Mouse (Mus musculus) brown adipose tissue, adult 24 weeks (tissue): Measurements from ENCODE around the gene Rbfox2. TPM values are rescaled to one million over a fixed set of nuclear protein-coding genes. Genes with fewer than 3 reads are reported as not detected.
A peak's percentile ranks its signal among the peaks of the same experiment; 100 is the strongest.

Source experiments
- H3K27ac ChIP-seq: fragments of 200-500 bp; replicated peaks from 2 replicates; pipeline ENCODE4 v1.5.1; 2012; ENCODE audit warnings: low read depth, mild to moderate bottlenecking, low read length
- H3K4me1 ChIP-seq: fragments of 200-500 bp; 2 replicates; pipeline ENCODE4 v1.6.1; 2012; ENCODE audit warnings: low read length, mixed read lengths; ENCODE audit not compliant: control insufficient read depth, insufficient read depth, insufficient read length
- H3K4me3 ChIP-seq: fragments of 200-500 bp; 2 replicates; pipeline ENCODE4 v1.5.1; 2012; ENCODE audit warnings: low read depth, mild to moderate bottlenecking, low read length, moderate library complexity; ENCODE audit not compliant: insufficient read depth
- polyA plus RNA-seq: library from polyadenylated mRNA; stranded (reverse); fragments of >200 nt; gene quantifications from 2 replicates; pipeline ENCODE4 v1.2.4, GENCODE M21; 2012; ENCODE audit not compliant: missing spikeins, insufficient read depth, insufficient read length

Rbfox2 gene
- polyA plus RNA-seq, 1 experiment, result 30.5 TPM

- peaks cover 4% of the 10 kb centered on the region; the same call in 1 of the 2 replicates for H3K4me1 ChIP-seq
- peak overlapping the region; percentile 90 for H3K4me3 ChIP-seq
- peak overlapping the region; percentile 9 for H3K27ac ChIP-seq
Measured at GRCm38 (mm10) chr15:77305852-77306546, 805 bp downstream of the Rbfox2 start.

DNA sequence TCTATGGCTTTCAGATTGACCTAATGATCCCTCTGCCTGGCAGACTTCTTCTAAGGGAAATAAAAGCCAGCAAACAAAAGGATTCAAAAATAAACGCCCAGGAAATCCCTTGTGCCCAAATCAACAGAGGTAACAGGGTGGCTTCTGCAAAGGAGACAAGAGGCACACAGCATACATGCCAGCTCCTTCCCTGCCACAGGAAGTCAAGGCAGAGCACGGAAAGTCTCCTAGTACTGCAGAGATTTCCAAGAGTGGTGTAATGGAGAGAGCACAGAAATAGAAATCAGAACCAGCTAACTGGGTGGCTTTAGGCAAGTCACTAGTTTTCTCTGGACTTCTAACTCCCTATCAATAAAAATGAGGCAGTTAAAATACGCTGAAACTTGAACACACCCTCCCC is 1.8 kb downstream of the Rbfox2 start:
- no peak overlapping the region for H3K27ac ChIP-seq
- H3K4me3 ChIP-seq, result peak overlapping the region; percentile 90; the same call in 1 of the 2 replicates
- peaks cover 6% of the 10 kb centered on the region; the same call in 1 of the 2 replicates for H3K4me1 ChIP-seq

- Histone ChIP-seq H3K4me1 (peaks cover 10% of the 10 kb centered on the region), H3K27ac (no peak overlapping the region), H3K4me3 (no peak overlapping the region)
Measured at GRCm38 (mm10) chr15:77301122-77301521, 5.7 kb downstream of the Rbfox2 start.

DNA sequence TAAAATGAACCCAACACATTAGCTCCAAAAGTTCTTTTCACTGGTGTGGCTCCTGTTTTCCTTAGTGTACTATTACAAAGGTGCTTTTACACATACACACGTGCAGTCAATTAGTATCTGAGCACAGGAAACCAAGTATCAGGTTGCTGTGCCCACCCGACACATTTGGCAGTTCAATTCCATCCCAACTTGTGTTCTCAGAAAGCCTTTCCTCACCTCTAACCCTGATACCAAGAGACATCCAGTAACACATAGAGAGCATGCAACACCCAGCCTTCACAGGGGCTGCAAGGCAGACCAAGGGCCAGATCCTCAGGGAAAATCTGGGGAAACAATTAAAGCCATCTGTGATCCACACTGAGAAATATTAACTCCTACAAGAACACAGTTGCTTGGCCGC is 8.2 kb downstream of the Rbfox2 start:
- Histone ChIP-seq H3K4me1 (peaks cover 13% of the 10 kb centered on the region), H3K27ac (no peak overlapping the region), H3K4me3 (no peak overlapping the region)

GRCm38 (mm10) chr15:77296635-77297034 is 10.2 kb downstream of the Rbfox2 start:
- Histone ChIP-seq H3K4me1 (peaks cover 13% of the 10 kb centered on the region), H3K4me3 (no peak overlapping the region), H3K27ac (no peak overlapping the region)

DNA sequence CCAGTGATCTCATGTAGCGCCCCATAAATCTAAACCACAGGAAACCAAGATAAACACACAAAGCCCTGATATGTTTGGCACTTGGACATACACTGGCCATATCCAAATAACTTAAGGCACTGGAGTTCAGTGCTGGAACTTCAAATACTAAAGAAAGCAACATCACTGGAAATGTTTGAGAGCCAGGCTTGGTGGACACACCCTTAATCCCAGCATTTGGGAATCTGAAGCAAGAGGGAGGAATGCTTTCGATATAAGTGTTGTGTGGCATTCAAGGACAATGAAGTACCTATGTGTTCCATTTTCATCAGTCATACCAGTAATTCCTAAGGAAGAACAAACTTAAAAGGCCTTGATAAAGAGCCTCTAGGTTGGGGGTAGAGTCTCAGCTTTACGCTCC is 13.3 kb downstream of the Rbfox2 start:
- Histone ChIP-seq H3K27ac (no peak overlapping the region), H3K4me3 (no peak overlapping the region), H3K4me1 (peaks cover 8% of the 10 kb centered on the region)

DNA sequence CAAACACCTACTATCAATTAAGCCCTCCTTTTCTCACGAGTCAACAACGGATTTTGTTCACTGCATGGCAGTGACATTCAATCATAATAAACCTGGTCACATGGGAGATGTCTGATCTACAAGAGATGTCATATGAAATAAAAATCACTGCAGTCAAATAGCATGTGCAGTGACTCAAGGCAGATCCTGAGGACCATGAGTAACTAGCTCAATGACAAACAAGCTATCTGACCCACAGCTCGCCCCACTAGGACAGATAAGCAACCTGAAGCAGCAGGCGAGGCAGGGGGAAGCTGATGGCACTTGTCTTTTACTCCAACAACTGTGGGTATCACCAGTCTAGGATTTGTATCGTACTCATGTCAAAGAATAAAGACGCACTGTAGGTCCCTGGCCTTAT is 14.4 kb downstream of the Rbfox2 start:
- Histone ChIP-seq H3K4me1 (peaks cover 8% of the 10 kb centered on the region), H3K4me3 (no peak overlapping the region), H3K27ac (no peak overlapping the region)

DNA sequence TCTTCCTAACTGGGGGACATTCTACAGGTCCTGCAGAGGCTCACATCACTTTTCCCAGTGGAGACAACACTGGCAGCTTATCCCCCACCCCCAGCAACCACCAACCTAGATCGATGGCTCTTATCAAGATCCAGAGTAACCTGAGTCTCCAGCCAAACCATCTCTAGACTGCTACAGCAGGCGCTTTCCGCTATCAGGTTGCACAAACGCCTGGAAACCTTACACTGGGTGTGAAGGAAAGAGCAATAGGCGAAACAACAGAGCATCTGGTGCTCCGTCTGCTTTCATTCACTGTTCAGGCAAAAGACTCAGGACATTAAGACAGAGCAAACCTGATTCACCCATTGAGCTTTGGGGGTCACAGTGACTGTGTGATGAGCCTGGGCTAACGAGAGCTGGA is 15.3 kb downstream of the Rbfox2 start:
- Histone ChIP-seq H3K4me1 (peaks cover 8% of the 10 kb centered on the region), H3K4me3 (no peak overlapping the region), H3K27ac (no peak overlapping the region)

- no peak overlapping the region for H3K4me3 ChIP-seq
- peaks cover 11% of the 10 kb centered on the region; the same call in 1 of the 2 replicates for H3K4me1 ChIP-seq
- H3K27ac ChIP-seq, result no peak overlapping the region
Measured at GRCm38 (mm10) chr15:77290352-77290751, 16.5 kb downstream of the Rbfox2 start.

GRCm38 (mm10) chr15:77280130-77280529 is 26.7 kb downstream of the Rbfox2 start:
- H3K4me3 ChIP-seq, result no peak overlapping the region
- peaks cover 6% of the 10 kb centered on the region; the same call in 1 of the 2 replicates for H3K4me1 ChIP-seq
- no peak overlapping the region for H3K27ac ChIP-seq

- H3K27ac ChIP-seq, result no peak overlapping the region
Measured at GRCm38 (mm10) chr15:77278825-77279224, 28.0 kb downstream of the Rbfox2 start.

DNA sequence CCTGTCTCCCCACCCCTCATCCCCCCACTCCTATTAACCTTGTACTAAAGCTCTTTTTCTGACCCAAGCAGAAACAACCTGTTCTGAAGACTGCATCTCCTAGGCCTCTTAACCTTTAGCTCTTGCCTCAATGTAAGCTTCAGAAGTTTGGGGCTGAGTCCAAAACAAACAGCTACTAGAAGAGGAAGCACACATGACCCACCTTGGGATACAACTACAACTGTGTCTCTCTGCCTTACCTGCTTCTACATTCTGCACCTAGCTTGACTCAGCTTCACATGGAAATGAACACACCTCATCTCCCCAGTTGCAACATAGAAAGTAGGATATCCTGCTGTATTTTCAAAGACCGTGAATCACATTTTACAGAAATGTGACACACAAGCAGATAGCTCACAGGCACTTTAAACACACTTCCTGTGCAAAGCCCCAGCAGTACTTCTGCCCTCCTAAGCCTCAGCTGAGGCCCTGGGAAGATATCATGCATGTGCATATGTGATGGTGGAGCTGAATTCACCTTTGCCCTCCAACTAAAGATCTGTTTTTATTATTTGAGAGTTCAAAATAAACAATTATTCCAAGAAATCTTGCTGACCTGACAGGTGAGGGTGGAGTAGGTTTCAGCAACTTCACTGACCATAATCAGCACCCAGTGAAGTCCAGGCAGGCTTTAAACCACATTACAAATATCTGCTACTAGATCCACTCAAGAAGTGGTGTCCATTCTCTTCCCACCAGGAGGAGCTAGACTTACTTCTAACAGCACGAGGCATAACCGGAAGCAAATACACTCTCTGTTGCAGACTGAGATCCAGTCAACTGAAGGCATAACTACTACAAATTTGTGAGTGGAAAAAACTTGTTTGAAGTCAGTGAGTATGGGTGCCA is 29.7 kb downstream of the Rbfox2 start:
- peaks cover 6% of the 10 kb centered on the region; the same call in 1 of the 2 replicates for H3K4me1 ChIP-seq
- no peak overlapping the region for H3K27ac ChIP-seq
- no peak overlapping the region for H3K4me3 ChIP-seq

More at GRCm38 (mm10) chr15:77278825-77279224, 28.0 kb downstream of the Rbfox2 start:
- H3K4me1 ChIP-seq, result peaks cover 6% of the 10 kb centered on the region; the same call in 1 of the 2 replicates
- H3K4me3 ChIP-seq, result no peak overlapping the region

- Histone ChIP-seq H3K27ac (no peak overlapping the region), H3K4me3 (no peak overlapping the region), H3K4me1 (peaks cover 6% of the 10 kb centered on the region; the same call in 1 of the 2 replicates)
Measured at GRCm38 (mm10) chr15:77276300-77276699, 30.5 kb downstream of the Rbfox2 start.

GRCm38 (mm10) chr15:77275572-77275971 is 31.2 kb downstream of the Rbfox2 start:
- H3K4me1 ChIP-seq, result peaks cover 4% of the 10 kb centered on the region; the same call in 1 of the 2 replicates
- H3K27ac ChIP-seq, result no peak overlapping the region
- no peak overlapping the region for H3K4me3 ChIP-seq

DNA sequence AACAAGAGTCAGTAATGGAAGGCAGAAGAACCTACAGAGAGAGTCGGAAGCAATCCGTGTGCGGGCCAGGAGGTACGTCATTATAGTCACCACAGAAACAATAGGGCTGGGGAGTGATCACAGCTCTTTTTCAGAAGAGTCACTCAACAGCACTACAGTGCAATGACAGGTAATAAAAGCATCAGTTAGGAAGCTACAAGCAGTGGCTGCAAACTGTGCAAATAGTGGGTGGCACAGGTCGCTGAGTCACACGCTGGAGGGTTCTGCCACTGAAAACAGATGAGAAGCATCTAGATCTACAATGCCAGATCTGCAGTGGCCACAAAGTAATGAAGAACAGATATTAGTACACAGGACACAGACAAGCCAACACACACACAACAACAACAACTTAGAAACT is 32.9 kb downstream of the Rbfox2 start:
- H3K4me1 ChIP-seq, result peaks cover 9% of the 10 kb centered on the region; the same call in 1 of the 2 replicates
- H3K27ac ChIP-seq, result no peak overlapping the region
- no peak overlapping the region for H3K4me3 ChIP-seq
